Mouse (Mus musculus) erythroblast, adult 5-6 weeks (primary cell): ENCODE results near the gene Igtp. TPM values are rescaled to one million over a fixed set of nuclear protein-coding genes. Genes with fewer than 3 reads are reported as not detected.
"Not testable (repeated sequence)": the region's sequence is repeated elsewhere in the genome, so short reads cannot be mapped to it uniquely, and the experiment has no call there.

Experiments used
- ATAC-seq: replicated peaks from 2 replicates; pipeline ENCODE4 v1.8.0; 2016; ENCODE audit warnings: moderate number of reproducible peaks, mild to moderate bottlenecking, moderate TSS enrichment, inconsistent platforms; ENCODE audit not compliant: poor library complexity, low FRiP score, severe bottlenecking
- total RNA-seq, 2 experiments: library from RNA; stranded (forward) in 1 of 2; stranded (reverse) in 1 of 2; fragments of 150-400 nt in 1 of 2; fragments of 200-764, 138-1000 nt in 1 of 2; gene quantifications; 2 replicates each; pipeline versions ENCODE4 v1.2.3 to v1.2.4; 2015 to 2017; ENCODE audit warnings: low replicate concordance in 2 of 2

Gene Igtp
- total RNA-seq, 2 experiments from 2014 or later = 16.3 to 22.6 TPM

DNA sequence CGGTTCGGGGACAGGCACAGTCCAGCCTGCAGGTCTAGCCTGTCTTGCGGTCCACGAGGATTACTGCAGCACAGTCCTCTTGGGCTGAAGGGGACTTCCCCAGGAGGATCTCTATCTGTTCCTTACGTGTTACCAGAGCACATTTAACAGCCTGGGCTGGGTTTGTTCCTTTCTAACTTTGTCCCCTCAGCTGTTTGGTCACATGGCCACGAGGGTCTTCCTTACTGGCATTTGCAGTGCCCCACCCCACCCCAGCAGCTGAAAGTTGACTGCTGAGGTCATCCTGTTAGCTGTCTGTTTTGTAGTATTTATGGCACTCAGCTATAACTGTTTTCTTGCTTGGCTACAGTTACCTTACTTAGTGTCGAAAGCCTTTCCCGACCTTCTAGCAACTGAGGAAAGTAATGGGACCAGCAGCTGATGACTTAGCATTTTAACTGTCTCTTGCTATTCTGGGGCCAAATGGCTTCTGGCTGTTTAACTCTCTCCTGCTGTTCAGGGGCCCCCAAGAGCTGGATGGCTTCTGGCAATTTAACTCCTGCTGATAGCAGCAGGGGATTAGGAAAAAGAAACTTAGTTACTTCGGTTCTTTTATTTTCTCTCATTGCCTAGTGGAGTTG is 11.8 kb downstream of the Igtp start:
- ATAC-seq = no peak

DNA sequence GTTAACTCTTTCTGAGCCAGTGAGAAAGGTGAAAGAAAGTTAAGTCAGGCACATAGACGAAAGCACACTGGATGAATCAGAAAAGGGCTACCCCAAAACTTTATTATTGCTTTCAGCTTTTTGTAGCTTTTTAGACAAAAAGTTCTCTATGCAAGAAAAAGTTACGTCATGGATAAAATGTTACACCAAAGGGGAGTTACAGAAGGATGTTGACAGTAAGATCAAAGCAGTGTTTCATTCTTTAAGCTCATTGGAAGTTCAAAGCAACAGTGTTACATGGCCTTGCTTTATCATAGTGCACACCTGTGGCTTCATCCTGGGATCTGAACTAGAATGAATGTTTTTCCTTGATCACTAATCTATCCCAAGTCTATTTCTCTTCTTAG is 12.3 kb downstream of the Igtp start:
- no peak for ATAC-seq

DNA sequence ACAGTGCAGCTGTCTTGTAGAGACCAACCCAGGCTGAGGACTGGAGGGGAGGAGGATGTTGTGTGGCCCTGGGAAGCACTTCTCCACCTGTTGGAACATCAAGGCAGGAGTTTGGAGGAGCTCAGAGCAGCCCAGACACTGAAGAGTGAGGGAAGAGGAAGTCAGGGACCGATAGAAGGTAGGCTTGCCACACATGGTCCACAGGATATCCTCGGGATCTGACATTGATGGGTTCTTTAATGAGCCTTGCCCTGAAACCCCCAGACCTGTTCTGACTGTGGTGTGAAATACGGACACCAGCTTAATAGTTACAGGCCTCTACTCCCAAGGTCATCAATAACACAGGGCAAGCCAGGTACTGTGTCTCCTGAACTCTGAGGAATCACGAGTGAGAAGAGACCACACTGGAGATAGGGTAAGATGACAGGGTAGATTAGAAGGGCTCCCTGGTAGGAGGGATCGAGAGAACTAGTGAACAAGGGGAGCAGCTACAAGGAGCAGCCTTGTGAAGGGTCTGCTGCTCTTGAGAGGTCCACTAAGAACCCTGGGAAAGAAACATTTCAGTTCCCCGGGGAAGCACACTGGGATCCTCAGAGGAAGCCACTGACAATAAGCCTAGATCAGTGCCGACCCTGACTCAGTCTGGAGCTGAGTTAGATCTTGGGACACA is 14.5 kb downstream of the Igtp start:
- ATAC-seq = 0 out of 2 replicates have a peak, but pooled peaks have one; percentile 24

DNA sequence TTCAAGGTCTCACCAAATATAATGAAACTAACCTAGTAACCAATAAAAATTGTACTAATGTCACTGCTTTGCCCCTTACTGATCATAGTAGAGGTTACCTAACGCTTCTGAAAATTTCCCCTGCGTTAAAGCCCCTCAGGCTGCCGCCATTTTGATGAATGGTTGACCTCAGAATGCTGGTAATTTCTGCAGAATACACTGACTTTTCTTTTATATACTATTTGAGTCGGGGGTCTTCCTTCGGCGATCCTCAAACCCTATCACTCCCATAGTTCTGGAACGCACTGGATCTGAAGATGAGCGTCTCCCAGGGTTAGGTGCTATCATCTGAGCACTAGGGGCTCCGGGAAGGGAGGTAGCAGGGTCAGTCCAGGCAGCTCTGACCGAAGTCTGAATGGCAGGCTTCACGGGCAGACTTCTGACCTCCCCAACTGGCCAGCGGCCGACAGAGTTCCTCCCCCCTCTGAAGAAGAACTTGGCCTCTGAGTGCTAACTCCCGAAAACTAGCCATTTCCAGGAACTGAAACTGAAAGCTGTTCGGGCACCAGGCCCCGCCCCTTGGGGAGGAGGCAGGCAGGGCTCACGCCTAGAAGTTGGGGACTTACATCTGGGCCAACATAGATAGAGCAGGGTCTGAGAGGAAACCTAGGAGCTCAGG is 15.2 kb downstream of the Igtp start:
- ATAC-seq = peak; percentile 96

DNA sequence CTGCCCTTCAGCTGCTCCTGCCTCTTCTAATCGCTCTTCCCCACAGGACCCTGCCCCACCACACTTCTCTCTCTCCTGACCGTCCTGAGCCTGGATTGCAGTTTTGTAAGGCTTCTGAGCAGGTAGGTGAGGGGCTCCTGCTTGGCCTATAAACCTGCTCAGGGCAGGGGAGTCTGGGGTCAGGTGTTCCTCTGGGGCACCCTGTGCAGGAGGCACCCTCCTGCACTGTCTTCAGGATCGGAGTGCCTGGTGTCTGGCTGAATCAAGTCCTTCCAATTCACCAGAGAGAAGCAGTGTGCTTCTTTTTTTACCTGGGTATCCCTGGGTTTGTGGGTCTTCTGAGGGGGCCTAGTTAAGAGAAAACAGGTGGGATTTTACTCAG is 15.7 kb downstream of the Igtp start:
- ATAC-seq = not testable (repeated sequence)

DNA sequence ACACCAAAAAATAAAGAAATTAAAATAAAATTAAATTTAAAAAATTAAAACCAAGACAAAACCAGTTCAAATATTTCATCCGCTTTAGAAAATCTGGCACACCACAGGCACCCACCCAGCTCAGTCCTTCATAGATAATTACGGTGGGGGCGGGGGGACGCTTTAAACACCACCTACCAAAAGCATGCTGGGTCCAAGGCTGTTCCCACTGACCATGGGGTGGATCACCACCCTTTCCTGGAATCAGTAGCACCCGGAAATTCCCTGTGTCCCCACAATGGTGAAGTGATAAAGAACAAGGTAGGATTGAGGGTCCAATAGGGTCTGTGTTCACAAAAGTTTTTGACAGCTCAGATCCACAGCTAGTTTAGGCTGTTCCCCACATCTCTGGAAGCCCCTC is 16.5 kb downstream of the Igtp start:
- no peak for ATAC-seq

DNA sequence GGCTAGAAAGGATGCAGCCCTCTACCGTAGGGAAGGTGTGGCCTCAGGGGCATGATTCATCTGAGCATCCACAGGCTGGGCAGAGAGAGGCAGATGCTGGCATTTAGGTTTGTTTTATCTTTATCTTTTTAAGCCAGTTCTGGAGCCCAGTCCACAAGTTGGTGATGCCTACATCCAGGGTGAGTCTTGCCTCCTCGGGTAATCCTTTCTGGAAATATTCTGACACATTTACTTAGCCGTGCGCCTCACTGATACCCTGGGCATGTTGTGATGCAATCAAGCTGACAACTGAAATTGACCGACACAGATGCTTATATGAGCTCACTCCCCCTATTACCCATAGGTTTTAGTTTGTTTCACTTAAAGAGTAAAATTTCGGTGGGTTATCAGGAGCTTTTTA is 17.5 kb downstream of the Igtp start:
- no peak for ATAC-seq

DNA sequence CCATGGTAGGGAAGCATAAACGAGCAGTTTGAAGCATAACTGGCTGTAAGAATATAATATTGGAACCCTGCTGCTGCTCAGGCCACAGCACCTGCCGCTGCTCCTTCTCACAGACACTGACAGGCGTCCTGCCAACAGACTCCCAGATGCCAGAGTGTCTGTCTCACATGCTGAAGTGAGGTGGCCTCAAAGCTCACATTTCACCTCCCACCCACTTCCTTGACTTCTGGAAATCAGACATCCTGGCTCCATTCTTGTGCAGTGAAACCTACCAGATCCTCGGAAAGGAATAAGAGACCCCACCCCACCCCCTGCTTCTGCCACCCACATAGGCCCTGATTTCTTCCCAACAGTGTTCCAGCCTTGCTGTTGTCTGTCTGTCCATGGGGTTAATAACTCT is 24.4 kb downstream of the Igtp start:
- ATAC-seq = no peak

DNA sequence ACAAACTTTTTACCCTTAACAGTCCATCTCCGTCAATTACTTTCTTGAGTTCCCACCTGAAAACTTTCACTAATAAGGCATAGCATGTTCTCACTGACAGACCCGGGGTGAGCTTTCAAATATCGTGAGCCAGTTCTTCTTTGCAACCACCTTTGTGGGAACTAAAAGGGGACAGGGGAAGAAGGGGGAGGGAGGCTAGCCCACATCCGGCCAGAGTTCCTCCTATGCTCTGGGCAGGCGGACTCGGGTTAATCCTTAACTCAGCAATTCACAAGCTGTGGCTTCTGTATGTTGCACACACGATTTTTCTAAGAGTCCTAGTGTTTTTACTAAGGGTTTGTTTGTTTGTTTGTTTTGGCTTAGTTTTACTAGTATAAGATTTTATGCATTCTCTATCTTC is 25.0 kb downstream of the Igtp start:
- ATAC-seq = no peak

DNA sequence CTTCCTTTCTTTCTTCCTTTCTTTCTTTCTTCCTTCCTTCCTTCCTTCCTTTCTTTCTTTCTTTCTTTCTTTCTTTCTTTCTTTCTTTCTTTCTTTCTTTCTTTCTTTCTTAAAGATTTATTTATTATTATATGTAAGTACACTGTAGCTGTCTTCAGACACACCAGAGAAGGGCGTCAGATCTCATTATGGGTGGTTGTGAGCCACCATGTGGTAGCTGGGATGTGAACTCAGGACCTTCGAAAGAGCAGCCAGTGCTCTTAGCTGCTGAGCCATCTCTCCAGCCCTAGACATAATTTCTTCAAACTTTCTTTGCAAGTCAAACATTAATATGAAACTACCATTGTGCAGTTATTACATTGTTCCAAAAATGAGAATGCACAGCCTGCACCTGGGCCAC is 25.5 kb downstream of the Igtp start:
- ATAC-seq = not testable (repeated sequence)

DNA sequence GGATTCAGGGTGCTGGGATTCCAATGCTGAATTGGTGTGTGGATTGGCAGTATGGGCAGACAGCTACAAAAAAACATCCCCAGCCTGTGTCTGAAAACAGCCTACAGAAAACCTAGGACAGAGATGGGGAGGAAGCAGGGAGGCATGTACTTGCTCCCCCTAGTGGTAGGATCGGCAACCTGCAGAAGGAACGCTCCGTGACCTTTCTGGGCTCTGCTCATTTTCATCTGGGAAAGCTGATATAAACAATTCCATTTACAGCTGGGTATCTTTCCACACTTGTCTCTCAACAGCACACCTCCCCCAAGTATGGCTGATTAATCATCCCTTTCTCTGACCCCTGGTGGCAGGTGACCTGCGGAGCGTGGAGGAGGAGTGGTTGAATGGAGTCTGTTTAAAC is 26.3 kb downstream of the Igtp start:
- peak; percentile 91 for ATAC-seq

DNA sequence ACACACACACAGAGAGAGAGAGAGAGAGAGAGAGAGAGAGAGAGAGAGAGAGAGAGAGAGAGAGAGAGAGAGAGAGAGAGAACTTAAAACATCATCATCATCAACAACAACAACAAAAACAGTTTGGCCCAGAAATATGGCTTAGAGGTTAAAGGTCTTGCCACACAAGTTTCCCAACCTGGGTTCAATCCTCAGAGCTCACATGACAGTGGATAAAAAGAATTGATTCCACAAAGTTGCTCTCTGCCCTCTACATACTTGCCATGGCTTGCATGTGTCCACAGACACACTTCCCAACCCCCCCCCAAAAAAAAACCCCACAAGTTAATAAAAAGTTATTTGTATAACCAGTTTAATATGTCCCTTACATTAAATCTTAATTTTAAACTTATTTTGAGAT is 27.1 kb downstream of the Igtp start:
- no peak for ATAC-seq

DNA sequence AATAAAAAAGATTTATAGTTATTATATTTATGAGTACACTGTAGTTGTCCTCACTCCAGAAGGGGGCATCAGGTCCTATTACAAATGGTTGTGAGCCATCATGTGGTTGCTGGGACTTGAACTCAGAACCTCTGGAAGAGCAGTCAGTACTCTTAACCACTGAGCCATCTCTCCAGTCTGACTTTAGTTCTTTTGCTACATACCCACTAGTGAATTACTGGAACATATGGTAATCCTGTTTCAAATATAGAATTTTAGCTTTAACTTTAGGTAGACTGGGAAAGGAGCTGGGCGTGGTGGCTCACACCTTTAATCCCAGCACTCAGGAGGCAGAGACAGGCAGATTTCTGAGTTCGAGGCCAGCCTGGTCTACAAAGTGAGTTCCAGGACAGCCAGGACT is 28.7 kb downstream of the Igtp start:
- not testable (repeated sequence) for ATAC-seq

DNA sequence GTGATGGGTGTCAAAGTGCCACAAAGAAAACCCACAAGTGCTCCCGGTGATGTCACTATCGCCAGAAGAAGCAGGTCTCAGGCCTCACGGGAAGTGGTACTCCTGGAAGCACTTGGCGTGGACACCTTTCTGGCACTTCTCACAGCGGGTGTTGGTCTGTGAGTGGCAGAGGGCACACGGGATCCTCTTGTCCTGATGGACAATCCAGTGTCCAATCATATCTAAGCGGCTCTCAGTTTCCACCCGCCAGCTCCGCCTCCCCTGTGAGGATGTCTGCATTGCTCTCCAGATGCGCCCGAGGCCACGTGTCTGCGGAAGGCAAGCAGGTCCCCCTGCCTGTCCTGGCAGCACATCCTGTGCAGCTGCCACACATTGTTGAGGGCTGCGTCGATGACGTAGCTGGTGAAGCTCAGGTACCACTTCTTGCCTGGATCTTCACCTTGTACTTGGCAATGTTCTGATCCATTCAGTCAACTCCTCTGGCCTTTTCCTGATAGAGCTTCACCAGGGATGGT is 31.1 kb downstream of the Igtp start:
- ATAC-seq = no peak

DNA sequence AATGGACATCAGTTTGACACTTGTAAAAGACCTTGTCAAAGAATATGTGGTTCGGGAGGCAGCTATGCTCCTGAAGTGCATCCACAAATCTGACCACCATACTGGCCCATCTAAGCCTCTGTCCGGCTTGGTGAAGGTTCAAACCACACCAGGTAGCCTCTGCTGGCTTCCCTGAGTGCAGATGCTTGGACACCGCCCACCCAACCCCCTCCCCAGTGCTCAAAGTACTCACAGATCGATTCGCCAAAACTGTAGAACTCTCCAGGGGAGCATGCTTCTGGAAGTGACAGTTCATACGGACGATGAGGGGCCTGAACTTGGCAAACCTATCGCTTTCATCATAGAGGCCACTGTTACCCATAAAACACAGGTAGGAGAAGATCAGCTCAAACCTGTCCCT is 31.8 kb downstream of the Igtp start:
- no peak for ATAC-seq

DNA sequence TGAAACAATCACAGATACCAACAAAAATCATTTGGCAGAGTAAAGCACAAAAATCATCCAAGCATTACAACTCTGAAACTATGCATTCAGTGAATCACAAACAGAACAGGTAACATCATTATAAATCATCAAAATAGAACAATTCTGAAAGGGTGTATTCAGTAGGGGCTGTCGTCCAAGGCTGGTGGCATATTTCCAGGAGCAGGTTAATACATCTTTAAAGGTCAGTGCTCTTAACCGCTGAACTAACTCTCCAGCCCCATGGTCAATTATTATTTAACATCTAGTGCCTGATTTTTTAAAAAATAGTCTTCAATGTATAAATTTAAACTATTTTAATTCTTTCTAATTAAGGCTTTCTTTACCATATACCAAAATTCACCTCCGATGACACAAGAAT is 35.2 kb downstream of the Igtp start:
- not testable (repeated sequence) for ATAC-seq

DNA sequence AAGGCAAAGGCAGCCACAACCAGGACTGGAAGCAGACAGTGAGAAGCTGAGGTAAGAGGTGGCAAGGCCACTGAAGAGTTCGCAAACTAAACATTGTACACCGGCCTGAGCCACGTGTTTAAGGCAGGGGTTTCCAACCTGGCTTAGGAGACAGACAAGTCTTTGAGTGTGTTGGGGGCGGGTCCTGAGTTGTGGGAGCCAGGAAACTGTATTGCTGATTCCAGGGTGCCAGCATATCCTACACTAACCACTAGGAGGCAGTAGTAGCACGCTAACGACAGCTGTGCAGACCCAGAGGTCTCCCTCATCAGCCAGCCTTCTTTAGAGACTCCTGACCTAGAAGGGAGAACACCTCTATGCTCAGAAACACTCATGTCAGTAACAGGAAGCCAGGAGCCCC is 35.8 kb downstream of the Igtp start:
- peak; percentile 64; the same call in 1 of the 2 replicates for ATAC-seq

DNA sequence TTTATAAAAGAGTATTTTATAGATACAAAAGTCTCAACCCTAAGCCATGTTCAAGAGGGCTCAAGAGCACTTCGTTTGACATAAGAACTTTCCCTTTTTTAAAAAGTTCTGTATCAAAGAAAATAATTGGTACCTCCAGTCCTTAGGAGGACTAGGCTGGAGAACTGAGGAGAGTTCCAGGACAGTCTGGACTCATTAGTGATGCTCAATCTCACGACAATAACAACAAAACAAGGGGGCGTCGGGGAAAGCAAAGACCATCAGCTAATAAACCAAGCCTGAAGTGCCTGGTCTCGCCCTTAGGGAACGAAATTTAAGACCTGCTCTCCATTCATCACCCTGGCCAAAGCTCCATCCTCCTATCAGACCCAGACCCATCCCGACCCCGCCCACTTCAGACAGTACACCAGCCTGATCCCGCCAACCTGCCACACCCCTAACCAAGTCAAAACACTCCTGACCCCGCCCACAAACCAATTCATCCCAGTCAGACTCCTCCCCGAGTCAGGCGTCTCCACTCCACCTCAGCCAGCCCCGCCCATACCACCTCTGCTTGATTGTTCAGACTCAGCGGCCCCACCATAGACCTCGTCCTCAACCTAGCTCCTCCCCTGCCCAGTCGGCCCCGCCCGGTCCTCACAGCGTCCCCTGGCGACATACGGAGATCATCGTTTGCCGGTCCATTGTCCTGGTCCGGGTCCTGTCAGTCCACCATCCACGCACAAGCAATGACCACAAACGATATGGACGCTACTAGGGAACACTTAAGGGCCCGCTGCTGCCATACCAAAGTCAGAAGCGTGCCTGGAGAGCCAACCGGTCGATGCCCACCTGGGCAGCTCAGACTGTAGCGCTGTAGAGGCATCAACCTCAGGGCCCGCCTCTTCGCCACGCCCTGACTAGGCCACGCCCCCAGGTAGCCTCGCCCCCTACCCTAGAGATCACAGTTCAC is 39.8 kb downstream of the Igtp start:
- peak; percentile 58 for ATAC-seq

DNA sequence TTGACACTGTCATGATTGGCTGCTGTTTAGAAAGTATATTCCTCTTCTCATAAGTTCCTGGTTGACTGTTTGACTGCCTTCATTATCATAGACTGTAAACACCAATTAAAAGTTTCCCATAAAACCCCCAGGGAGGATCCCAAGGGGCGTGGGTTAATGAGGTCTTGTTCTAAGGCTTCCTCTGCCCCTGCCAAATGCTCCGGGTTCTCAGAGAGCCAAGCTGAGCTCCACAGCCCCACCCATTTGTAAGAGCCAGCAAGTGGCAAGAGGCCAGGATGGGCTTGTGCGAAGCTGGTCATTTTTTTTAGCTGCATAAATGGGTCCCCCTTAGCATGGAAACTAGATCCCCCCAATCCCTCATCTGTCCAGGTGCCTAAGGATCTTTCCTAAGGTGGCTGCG is 47.9 kb downstream of the Igtp start:
- ATAC-seq = no peak
